Mouse (Mus musculus): ENCODE measurements around the gene Cyct. TPM values are rescaled to one million over a fixed set of nuclear protein-coding genes. Genes with fewer than 3 reads are reported as not detected.

The Cyct gene
- total RNA-seq (2021): not detected
- long read RNA-seq, experiment 1: 0 reads
- long read RNA-seq, experiment 2: 0 reads

DNA sequence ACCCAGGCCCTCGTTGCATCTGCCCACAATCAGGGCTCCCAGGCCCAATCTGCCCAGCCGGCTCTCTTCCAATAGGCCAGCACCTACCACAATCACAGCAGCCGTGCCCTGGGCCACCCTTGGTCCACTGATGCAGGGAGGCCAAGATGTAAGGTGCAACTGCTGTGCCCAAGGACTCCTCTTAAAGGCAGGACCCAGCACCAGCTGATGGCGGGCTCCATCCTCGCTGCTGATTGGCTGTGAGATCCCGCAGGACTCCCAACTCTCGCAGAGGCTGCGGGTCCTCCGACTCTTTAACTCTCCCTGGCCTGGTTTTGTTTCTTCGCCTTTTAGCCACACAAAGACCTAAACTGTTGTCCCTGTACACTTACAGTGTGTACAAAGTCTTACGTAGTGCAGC lies at the start of gene Cyct:
Gene Cyct, minus strand, starts transcription at position 225 of the 400 bp plus-strand sequence.
- no peak for DNase-seq (ENCODE audit: low spot score in 2 of 2)
- intact Hi-C loops (cut with DNase I): loop anchor here (5.0 kb wide), 2 partner anchors 108 to 233 kb away; no protein-coding TSS in a partner anchor

DNA sequence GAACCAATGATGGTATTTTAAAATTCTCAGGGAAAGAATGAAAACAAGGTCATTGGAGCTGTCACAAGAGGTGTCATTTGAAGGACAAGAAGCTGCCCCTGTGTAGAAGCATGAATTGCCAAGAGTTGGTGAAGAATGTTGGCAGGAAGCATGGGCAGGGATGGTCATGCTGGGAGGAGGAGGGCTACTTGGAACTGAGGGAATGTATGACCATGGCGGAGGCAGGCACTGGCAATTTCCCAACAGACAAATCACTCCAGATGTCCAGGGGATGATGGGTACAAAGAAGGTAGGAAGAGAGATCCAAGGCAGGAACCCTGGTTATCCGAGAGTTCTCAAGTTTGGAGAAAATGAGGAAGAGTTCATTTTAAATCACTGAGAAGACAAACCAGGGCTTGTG lies 49.7 kb upstream of the Cyct start:
- no peak for DNase-seq (ENCODE audit: low spot score in 2 of 2)
- intact Hi-C loops (cut with DNase I): no loop called here

DNA sequence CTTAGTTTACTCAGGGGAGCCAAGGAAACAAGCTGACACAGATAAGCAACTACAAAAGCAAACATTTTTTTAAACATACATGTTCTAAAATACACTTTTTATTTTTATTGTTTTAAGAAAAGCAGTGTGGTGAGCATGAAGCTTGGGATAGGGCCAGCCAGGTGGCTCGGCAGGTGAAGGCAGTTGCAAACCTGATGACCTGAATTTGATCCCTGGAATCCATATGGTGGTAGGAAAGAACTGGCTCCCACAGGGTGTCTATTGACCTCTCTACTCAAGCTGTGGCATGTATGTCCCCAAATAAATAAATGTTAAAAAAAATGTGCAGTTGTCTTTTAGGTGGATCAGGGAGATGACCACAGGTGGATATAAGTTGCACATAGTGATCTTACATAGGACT lies 49.3 kb upstream of the Cyct start:
- intact Hi-C loops (cut with DNase I): no loop called here

DNA sequence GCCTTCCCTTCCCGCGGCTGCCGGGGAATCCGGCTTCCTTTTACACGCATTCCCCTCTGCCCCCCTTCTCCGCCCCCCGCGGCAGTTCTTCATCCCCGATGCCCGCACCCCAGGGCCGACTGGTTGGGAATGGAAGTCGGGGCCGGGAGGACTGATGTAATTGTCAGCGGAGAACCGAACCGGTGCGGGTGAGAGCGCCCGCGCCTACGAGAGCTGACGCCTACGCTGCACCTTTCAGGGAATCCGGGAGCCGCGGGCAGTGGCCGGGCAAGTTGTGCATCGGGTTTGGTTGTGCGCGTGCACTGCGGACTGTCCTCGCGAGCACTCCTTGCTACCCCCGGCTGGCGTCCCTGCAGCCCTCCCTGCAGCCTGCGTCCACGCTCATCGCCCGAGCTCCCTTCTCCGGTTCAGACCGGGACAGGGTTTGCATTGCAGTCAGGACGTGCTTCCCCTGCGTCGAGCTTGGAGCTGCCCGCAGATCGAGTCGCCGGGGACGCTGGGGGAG lies 46.7 kb upstream of the Cyct start:
- intact Hi-C loops (cut with DNase I): no loop called here
- peak; percentile 64 to 72 for DNase-seq (ENCODE audit: low spot score in 2 of 2)

More for the DNA sequence above, 49.3 kb upstream of the Cyct start:
- no peak for DNase-seq (ENCODE audit: low spot score in 2 of 2)

DNA sequence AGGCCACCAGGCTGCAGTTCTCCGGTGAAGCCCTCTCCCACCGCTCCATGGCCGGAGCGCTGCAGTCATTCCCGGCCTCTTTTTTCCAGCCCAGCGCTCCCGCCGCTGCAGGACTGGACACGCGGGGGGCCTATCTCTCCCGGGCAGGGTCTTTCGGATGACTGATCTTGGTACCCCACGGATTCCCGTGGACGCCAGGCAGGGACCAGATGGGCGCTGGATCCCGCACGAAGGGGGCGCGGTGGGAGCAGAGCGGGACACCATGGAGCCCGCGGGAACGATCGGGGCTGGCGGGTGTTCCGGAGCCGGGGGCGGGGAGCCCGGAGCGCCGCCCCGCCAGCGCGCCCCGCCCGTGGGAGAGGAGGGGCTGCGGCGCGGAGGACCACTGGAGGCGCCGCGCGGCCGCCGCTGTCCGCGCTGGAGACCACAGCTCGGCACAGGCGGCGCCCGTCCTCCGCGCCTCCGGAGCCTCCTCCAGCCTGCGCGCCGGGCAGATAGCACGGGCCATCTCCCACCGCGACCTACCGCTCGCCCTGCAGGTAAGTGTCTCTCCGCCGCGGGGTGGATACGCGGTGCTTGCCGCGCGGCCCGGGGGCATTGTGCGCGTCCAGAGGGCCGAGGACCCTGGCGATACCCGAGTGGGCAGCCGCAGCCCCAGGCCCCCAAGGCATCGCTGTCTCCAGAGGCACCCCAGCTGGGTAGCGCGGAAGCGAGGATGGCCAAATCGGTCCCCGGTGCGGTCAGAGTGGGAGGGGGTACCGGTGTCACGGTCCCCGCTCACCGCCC lies 46.1 kb upstream of the Cyct start, which contains the start of gene Osbpl6:
Gene Osbpl6, plus strand, starts transcription at position 358 of the 786 bp plus-strand sequence.
- intact Hi-C loops (cut with DNase I): no loop called here
- peak; percentile 67 to 73 for DNase-seq (ENCODE audit: low spot score in 2 of 2)

DNA sequence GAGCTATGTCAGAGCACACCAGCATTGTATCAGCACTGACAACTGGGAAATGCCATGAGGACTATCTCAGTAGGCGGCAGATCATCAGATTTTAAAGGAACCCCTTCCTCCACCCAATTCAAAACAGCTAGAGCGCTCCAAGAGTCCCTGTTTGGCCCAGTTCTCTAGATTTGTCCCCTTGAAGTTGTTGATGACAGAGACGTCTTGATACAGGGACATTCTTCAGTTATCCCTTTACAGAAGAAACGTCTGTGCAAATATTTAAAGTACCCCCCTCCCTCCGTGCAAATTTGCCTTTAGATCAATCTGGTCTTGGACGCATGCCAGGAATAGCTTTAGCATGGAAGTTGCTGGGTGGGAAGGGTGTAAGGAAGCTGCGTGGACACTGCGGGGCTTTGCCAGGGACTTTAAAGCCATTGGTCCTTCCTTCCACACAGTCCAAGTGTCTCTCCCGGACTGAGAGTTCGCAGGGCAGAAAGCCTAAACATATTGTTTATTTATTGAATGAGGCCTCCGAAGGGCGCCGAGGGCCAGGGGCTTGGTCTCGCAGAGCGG lies 45.4 kb upstream of the Cyct start:
- DNase-seq (ENCODE audit: low spot score in 2 of 2): peak; percentile 37 to 40
- intact Hi-C loops (cut with DNase I): no loop called here

DNA sequence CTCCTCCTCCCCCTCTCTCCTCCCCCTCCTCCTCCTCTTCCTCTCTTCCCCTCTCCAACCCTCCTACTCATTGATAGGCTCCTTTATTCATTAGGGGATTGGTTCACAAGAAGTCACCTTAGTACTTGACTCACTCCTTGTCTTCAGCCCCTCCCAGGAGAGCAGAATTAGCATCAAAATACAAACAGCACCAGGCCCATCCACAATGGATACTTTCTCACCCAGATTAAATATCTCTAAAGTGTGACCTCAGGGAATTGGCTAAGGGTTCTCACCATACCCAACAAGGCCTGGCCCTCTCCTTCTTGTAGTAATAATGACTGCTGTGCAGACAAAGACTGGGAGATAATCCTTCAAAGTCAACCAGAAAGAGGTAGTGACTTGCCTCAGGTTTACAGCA lies 39.9 kb upstream of the Cyct start:
- intact Hi-C loops (cut with DNase I): no loop called here
- DNase-seq (ENCODE audit: low spot score in 2 of 2): no peak

DNA sequence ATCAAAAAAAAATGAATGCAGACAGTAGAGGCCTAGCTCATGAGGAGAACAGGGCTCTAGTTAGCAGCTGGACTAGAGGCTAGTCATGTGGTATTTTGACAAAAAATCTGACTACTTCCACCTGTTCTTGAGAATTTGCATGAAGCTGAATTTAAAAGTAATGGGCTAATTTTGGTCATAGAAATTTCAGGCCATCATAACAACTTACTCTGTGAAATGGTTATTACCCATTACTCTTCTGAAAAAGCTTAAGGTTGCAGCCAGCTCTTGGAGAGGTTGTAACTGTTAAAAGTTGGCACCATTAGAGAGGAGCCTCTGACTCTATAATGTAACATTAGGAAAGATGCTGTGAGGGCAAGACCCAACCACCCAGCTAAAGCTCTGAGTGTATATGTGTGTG lies 26.3 kb upstream of the Cyct start:
- intact Hi-C loops (cut with DNase I): no loop called here
- DNase-seq (ENCODE audit: low spot score in 2 of 2): no peak

DNA sequence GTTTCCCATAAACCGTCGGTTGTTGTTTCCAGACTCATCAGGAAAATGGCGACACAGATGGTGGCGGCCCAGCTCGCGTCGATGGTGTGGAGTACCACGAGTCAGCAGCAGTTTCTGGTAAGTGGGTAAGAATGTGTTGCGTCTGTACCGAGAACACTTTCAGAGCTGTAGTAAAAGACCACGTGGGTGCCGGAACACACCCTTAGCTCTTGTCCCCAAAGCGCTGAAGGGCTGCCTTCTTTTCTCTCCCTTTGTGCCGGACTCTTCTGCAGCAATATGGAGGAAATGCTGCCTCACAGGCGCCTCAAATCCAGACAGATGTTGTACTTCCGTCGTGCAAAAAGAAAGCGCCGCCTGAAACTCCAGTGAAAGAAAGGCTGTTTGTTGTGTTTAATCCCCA lies 18.4 kb upstream of the Cyct start:
- DNase-seq (ENCODE audit: low spot score in 2 of 2): no peak
- intact Hi-C loops (cut with DNase I): no loop called here

DNA sequence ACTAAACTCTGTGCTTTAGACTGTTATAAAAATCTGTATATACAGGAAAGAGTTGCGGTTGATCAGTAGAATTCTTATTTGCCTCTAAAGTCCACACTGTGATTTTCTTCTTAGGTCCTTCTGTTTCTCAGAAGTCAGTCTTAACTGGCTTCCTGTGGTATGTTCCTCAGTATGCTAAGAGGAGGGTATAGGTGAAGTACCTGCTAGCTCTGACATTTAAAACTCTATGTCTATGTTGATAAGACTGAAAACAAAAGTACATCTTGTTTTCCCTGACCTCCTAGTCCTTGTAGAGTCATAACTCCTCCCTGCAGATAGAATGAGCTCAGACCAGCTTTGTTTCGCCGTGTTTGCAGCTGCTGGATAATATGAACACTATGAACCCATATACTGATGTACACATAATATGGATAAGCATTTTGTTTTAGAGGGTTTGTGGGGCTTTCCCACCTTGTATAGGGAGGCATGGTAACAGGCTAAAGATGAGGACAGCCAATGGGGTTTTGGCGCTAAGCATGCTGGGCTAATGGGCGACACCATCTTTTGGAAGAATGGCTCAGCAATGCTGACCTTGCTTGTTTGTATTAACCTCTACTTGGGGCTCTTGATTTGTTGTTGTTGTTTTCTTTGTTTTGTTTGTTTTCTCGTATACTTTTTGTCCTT lies 14.4 kb upstream of the Cyct start:
- intact Hi-C loops (cut with DNase I): no loop called here
- DNase-seq (ENCODE audit: low spot score in 2 of 2): no peak

DNA sequence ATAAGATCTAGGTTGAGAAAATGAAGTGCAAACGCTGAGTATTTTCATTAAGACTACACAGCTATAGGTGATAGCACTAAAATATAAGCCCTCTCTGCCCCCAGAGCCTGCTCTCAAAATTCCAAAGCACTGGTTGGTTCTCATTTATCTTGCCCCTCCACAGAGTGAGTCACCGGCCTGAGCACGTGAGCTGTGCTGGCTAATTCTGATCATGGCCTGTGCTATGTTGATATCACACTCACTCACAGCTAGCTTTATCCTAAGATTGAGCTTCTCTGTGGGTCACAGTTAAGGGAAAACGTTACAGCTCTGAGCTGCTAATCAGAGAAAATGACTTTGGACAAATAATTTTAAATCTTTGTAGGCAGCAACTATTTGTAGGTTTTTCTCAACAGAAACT lies 12.0 kb upstream of the Cyct start:
- no peak for DNase-seq (ENCODE audit: low spot score in 2 of 2)
- intact Hi-C loops (cut with DNase I): no loop called here

DNA sequence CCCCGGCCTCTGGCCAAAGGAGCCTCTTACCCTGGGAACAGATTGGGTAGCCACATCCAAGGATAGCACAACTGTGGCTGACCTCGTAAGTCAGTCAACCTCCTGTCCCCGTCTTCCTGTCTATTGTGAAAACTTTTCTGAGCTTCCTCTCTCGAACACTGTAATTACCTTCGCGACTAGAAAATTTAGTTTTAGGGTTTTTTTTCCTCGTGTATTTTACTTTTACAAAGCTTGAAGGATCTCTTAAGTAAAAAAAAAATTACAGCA lies 10.3 kb upstream of the Cyct start:
- no peak for DNase-seq (ENCODE audit: low spot score in 2 of 2)
- intact Hi-C loops (cut with DNase I): no loop called here

DNA sequence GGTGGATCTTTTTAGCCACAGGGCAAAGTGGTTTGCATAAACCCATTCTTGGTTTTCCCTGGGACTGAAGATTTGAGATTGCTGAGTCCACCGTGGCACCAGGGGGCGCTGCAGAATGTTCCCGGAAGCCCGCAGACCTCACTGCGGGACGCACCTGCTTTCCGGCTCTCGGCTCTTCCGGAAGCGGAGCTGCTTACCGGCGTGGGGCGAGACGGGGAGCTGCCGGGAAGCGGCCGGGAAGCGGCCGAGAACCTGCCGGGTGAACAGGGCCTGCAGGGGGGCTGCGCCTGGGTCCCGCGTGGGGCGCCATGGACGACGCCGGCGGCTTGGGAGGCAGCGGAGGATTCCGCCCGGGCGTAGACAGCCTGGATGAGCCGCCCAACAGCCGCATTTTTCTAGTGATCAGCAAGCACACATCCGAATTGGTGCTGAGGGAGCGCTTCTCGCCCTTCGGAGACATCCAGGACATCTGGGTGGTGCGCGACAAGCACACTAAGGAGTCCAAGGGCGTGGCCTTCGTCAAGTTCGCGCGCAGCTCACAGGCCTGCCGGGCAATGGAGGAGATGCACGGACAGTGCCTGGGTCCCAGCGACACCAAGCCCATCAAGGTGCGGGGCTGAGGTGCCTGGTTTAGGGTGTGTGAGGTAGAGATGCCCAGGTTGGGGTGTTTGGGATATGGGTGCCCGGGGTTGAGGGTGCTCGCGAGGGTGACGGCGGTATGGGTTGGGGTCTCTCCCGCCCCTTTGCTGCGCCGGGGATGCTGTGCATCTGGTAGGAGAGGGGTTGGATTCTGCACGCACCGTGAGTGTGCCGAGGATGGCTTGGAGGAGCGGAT lies 9.8 kb upstream of the Cyct start, which contains the start of gene Rbm45:
Gene Rbm45, plus strand, starts transcription at position 164 of the 835 bp plus-strand sequence.
- DNase-seq (ENCODE audit: low spot score in 2 of 2): peak; percentile 86 to 92
- intact Hi-C loops (cut with DNase I): loop anchor here (1.0 kb wide), 1 partner anchor 248 kb away; no protein-coding TSS in a partner anchor

DNA sequence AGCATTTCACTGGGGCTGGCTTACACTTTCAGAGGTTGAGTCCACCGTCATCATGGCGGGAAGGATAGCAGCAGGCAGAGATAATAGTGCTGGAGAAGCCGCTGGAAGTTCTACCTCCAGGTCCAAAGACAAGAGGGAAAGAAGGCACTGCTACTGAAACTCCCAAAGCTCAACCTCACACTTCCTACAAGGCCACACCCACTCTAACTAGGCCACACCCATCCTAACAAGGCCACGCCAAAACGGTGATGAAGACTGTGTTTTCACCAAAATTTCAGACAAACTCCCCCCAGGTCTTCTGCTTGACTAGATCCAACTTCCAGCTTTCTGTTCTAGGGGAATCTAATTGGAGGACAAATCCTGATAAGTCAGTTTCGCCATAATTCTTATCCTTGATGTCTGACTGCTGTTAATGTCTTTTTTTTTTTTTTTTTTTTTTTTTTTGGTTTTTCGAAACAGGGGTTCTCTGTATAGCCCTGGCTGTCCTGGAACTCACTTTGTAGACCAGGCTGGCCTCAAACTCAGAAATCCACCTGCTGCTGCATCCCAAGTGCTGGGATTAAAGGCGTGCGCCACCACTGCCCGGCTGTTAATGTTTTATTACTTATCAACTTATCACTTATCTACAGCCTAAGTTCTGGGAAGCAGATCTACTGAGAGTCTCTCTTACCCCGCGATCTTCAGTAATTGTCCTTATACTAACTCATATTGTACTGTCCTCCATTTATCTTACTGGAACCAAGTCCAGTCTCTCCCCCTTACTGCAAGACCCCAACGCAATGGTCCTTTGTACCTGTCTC lies 8.8 kb upstream of the Cyct start:
- intact Hi-C loops (cut with DNase I): loop anchor here (1.0 kb wide), 1 partner anchor 249 kb away; no protein-coding TSS in a partner anchor
- DNase-seq (ENCODE audit: low spot score in 2 of 2): no peak

DNA sequence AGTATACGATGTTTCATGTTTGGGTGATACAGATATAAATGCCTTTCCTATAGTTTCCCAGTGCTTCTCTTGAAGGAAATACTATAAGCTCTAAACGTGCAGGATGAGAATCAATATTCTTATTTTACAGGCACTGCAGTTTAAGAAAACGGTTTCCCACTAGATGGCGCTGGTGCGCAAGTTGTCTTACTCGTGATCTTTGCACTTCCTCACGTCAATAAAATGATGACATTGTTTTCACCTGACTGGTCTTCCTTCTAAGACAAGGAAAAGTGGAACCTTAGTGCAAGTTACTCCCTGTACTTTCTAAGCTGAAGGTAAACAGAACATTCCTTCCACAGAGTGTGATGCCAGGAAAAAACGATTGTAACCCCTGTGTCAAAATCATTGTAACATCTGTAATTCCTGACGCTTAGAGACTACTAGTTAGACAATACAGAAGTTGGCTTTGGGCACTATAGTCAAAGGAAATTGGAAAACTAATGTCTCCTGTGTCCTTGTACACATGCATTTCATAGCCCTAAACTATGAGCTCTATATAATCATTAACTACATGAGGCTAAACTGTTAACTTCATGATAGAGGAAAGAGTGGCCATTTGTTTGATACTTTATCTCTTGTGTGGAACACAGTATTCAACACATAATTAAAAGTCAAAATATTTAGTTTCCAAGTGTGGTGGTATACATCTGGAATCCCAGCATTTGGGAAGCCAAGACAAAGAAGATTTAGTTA lies 7.1 kb upstream of the Cyct start:
- DNase-seq (ENCODE audit: low spot score in 2 of 2): peak; percentile 72 to 90

DNA sequence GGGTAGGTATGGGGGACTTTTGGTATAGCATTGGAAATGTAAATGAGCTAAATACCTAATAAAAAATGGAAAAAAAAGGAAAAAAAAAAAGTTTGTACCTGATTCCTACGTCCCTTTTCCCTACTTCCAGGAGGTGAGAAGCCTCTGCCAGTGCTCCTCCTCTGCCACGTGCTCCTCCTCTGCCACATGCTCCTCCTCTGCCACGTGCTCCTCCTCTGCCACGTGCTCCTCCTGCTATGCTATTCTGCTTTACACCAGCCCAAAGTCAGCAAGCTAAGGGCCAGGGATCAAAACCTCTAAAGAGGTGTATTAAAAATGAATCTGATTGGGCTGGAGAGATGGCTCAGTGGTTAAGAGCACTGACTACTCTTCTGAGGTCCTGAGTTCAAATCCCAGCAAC lies 5.6 kb upstream of the Cyct start:
- DNase-seq (ENCODE audit: low spot score in 2 of 2): no peak
- intact Hi-C loops (cut with DNase I): no loop called here

More for the DNA sequence above, 7.1 kb upstream of the Cyct start:
- intact Hi-C loops (cut with DNase I): no loop called here

DNA sequence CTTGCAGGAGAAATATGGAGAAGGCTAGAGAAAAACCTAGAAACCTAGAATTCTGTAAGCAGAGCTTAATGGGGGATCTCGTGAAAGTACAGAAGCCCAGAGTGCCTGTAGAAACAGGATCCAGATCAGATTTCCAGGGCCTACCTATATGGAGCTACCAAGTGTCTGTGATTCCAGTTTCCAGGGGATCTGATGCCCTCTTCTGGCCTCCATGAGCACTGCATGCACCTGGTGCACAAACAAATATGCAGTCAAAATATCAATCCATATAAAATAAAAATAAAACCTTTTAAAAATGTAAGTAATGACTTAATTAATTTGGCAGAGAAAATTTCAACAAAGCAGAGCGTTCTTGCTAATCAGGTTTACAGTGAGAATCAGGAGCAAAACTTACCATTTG lies 1.9 kb upstream of the Cyct start:
- intact Hi-C loops (cut with DNase I): loop anchor here (5.0 kb wide), 2 partner anchors 110 to 235 kb away; no protein-coding TSS in a partner anchor

DNA sequence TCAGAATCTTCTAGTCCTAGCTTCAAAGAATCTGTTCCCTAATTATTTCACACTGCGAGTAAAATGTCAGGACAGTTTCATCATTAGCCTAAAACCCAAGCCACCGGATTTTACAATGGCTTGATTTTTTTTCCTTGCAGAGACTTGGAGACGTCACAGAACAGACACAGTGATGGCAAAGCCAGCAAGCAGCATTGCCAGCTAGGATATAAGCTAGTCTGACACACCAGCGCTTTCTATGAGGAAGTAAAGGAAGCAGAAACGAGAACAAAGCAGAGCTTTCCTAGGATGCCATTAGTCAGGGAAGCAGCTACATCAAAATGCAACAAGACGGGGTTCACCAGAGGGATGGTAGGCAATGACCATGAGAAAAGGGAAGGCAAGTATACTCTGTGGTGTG lies 12.4 kb downstream of the Cyct start:
- no peak for DNase-seq (ENCODE audit: low spot score in 2 of 2)
- intact Hi-C loops (cut with DNase I): no loop called here

More for the DNA sequence above, 1.9 kb upstream of the Cyct start:
- DNase-seq (ENCODE audit: low spot score in 2 of 2): peak; percentile 23 to 31
